Mouse (Mus musculus): ENCODE measurements at regions not wholly inside any gene's neighbourhood (a gene's known extent, or its start where the extent isn't known, plus 50 kb on each side); places are given as distances from the start of the nearest gene placed in this dataset.
A peak's percentile ranks its signal among the peaks of the same experiment; 100 is the strongest.

- Histone ChIP-seq H3K4me2 (replicated peaks) (no peak overlapping the region), H3K27ac (no peak overlapping the region), H3K4me1 (no peaks in the 10 kb centered on the region), H3K9ac (no peak overlapping the region), H3K4me3 (no peak overlapping the region), H3K9me3 (no peaks in the 10 kb centered on the region), H3K36me3 (no peaks in the 10 kb centered on the region), H3K27me3 (no peaks in the 10 kb centered on the region)
- 57% methylated on average over 2 of the region's 2 CpGs for WGBS
- ATAC-seq (ENCODE audit: insufficient number of reproducible peaks, insufficient read depth, low FRiP score, low TSS enrichment): no peak
These were observed 314.5 kb downstream of the Irx1 start for GRCm38 (mm10) chr13:71649031-71649430.

GRCm38 (mm10) chr13:71631447-71631846 lies 332.1 kb downstream of the Irx1 start:
- Histone ChIP-seq H3K27ac (no peak overlapping the region), H3K4me3 (no peak overlapping the region), H3K36me3 (no peaks in the 10 kb centered on the region), H3K27me3 (no peaks in the 10 kb centered on the region), H3K4me1 (no peaks in the 10 kb centered on the region), H3K4me2 (replicated peaks) (no peak overlapping the region), H3K9me3 (no peaks in the 10 kb centered on the region), H3K9ac (no peak overlapping the region)
- no peak for ATAC-seq (ENCODE audit: insufficient number of reproducible peaks, insufficient read depth, low FRiP score, low TSS enrichment)
- 58% methylated on average over 2 of the region's 2 CpGs for WGBS

GRCm38 (mm10) chr13:71617198-71617597 lies 346.3 kb downstream of the Irx1 start:
- H3K4me1 ChIP-seq: peaks cover 21% of the 10 kb centered on the region
- no peaks in the 10 kb centered on the region for H3K9me3 ChIP-seq
- ATAC-seq (ENCODE audit: insufficient number of reproducible peaks, insufficient read depth, low FRiP score, low TSS enrichment): peak; percentile 60; the same call in 1 of the 2 replicates
- H3K4me2 ChIP-seq (replicated peaks): no peak overlapping the region
- no peak overlapping the region for H3K27ac ChIP-seq
- no peak overlapping the region for H3K4me3 ChIP-seq
- 13% methylated on average over 2 of the region's 2 CpGs for WGBS
- H3K36me3 ChIP-seq: no peaks in the 10 kb centered on the region
- no peaks in the 10 kb centered on the region for H3K27me3 ChIP-seq
- H3K9ac ChIP-seq: no peak overlapping the region

GRCm38 (mm10) chr13:71612393-71613179 lies 350.9 kb downstream of the Irx1 start:
- Histone ChIP-seq H3K27me3 (no peaks in the 10 kb centered on the region), H3K27ac (no peak overlapping the region), H3K4me3 (no peak overlapping the region), H3K4me1 (peaks cover 17% of the 10 kb centered on the region), H3K4me2 (replicated peaks) (no peak overlapping the region), H3K9me3 (no peaks in the 10 kb centered on the region), H3K36me3 (no peaks in the 10 kb centered on the region), H3K9ac (no peak overlapping the region)
- ATAC-seq (ENCODE audit: insufficient number of reproducible peaks, insufficient read depth, low FRiP score, low TSS enrichment): no peak
- 74% methylated on average over 7 of the region's 7 CpGs for WGBS

- WGBS: 37% methylated on average over 4 of the region's 4 CpGs
- Histone ChIP-seq H3K27me3 (no peaks in the 10 kb centered on the region), H3K9me3 (no peaks in the 10 kb centered on the region), H3K9ac (no peak overlapping the region), H3K4me1 (no peaks in the 10 kb centered on the region), H3K36me3 (no peaks in the 10 kb centered on the region), H3K4me2 (replicated peaks) (no peak overlapping the region), H3K4me3 (no peak overlapping the region), H3K27ac (no peak overlapping the region)
- ATAC-seq (ENCODE audit: insufficient number of reproducible peaks, insufficient read depth, low FRiP score, low TSS enrichment): no peak
These were observed 381.0 kb downstream of the Irx1 start for GRCm38 (mm10) chr13:71582486-71582885.

GRCm38 (mm10) chr13:71565895-71566294 lies 397.6 kb downstream of the Irx1 start:
- H3K27ac ChIP-seq: no peak overlapping the region
- no peaks in the 10 kb centered on the region for H3K27me3 ChIP-seq
- whole genome bisulfite sequencing: 43% methylated on average over 6 of the region's 6 CpGs
- no peak overlapping the region for H3K4me3 ChIP-seq
- no peak overlapping the region for H3K4me2 ChIP-seq (replicated peaks)
- no peak for ATAC-seq (ENCODE audit: insufficient number of reproducible peaks, insufficient read depth, low FRiP score, low TSS enrichment)
- H3K36me3 ChIP-seq: no peaks in the 10 kb centered on the region
- H3K9me3 ChIP-seq: no peaks in the 10 kb centered on the region
- H3K4me1 ChIP-seq: no peaks in the 10 kb centered on the region
- no peak overlapping the region for H3K9ac ChIP-seq

- Histone ChIP-seq H3K9me3 (no peaks in the 10 kb centered on the region), H3K36me3 (no peaks in the 10 kb centered on the region), H3K4me2 (replicated peaks) (no peak overlapping the region), H3K27ac (no peak overlapping the region), H3K4me3 (no peak overlapping the region), H3K4me1 (no peaks in the 10 kb centered on the region), H3K9ac (no peak overlapping the region), H3K27me3 (no peaks in the 10 kb centered on the region)
- 40% methylated on average over 7 of the region's 7 CpGs for WGBS
- no peak for ATAC-seq (ENCODE audit: insufficient number of reproducible peaks, insufficient read depth, low FRiP score, low TSS enrichment)
These were observed 398.1 kb downstream of the Irx1 start for GRCm38 (mm10) chr13:71565388-71565787.

- H3K27ac ChIP-seq: no peak overlapping the region
- H3K27me3 ChIP-seq: no peaks in the 10 kb centered on the region
- H3K9ac ChIP-seq: no peak overlapping the region
- H3K4me3 ChIP-seq: no peak overlapping the region
- no peak for ATAC-seq (ENCODE audit: insufficient number of reproducible peaks, insufficient read depth, low FRiP score, low TSS enrichment)
- H3K4me1 ChIP-seq: no peaks in the 10 kb centered on the region
- no peaks in the 10 kb centered on the region for H3K9me3 ChIP-seq
- 64% methylated on average over 14 of the region's 14 CpGs for WGBS
- no peaks in the 10 kb centered on the region for H3K36me3 ChIP-seq
- H3K4me2 ChIP-seq (replicated peaks): no peak overlapping the region
These were observed 404.9 kb downstream of the Irx1 start for GRCm38 (mm10) chr13:71558477-71559215.

- 43% methylated on average over 6 of the region's 6 CpGs for WGBS
- no peak overlapping the region for H3K9ac ChIP-seq
- ATAC-seq (ENCODE audit: insufficient number of reproducible peaks, insufficient read depth, low FRiP score, low TSS enrichment): no peak
- no peaks in the 10 kb centered on the region for H3K9me3 ChIP-seq
- H3K4me3 ChIP-seq: no peak overlapping the region
- no peaks in the 10 kb centered on the region for H3K4me1 ChIP-seq
- H3K27me3 ChIP-seq: no peaks in the 10 kb centered on the region
- no peaks in the 10 kb centered on the region for H3K36me3 ChIP-seq
- no peak overlapping the region for H3K4me2 ChIP-seq (replicated peaks)
- H3K27ac ChIP-seq: no peak overlapping the region
These were observed 408.1 kb downstream of the Irx1 start for GRCm38 (mm10) chr13:71555471-71555870.

GRCm38 (mm10) chr13:71550109-71550508 lies 413.4 kb downstream of the Irx1 start:
- H3K4me3 ChIP-seq: no peak overlapping the region
- no peak overlapping the region for H3K27ac ChIP-seq
- H3K36me3 ChIP-seq: no peaks in the 10 kb centered on the region
- no peak overlapping the region for H3K4me2 ChIP-seq (replicated peaks)
- H3K27me3 ChIP-seq: no peaks in the 10 kb centered on the region
- no peak for ATAC-seq (ENCODE audit: insufficient number of reproducible peaks, insufficient read depth, low FRiP score, low TSS enrichment)
- no peaks in the 10 kb centered on the region for H3K4me1 ChIP-seq
- no peak overlapping the region for H3K9ac ChIP-seq
- 41% methylated on average over 1 of the region's 1 CpGs for WGBS
- no peaks in the 10 kb centered on the region for H3K9me3 ChIP-seq

GRCm38 (mm10) chr13:71549206-71549831 lies 414.2 kb downstream of the Irx1 start:
- no peak overlapping the region for H3K27ac ChIP-seq
- H3K9me3 ChIP-seq: no peaks in the 10 kb centered on the region
- 70% methylated on average over 10 of the region's 10 CpGs for WGBS
- no peak overlapping the region for H3K4me2 ChIP-seq (replicated peaks)
- ATAC-seq (ENCODE audit: insufficient number of reproducible peaks, insufficient read depth, low FRiP score, low TSS enrichment): no peak
- no peaks in the 10 kb centered on the region for H3K36me3 ChIP-seq
- no peak overlapping the region for H3K4me3 ChIP-seq
- no peak overlapping the region for H3K9ac ChIP-seq
- no peaks in the 10 kb centered on the region for H3K27me3 ChIP-seq
- no peaks in the 10 kb centered on the region for H3K4me1 ChIP-seq

GRCm38 (mm10) chr13:71538226-71538625 lies 425.3 kb downstream of the Irx1 start:
- Histone ChIP-seq H3K4me3 (no peak overlapping the region), H3K4me1 (no peaks in the 10 kb centered on the region), H3K9ac (no peak overlapping the region), H3K9me3 (no peaks in the 10 kb centered on the region), H3K27ac (no peak overlapping the region), H3K27me3 (no peaks in the 10 kb centered on the region), H3K4me2 (replicated peaks) (no peak overlapping the region), H3K36me3 (no peaks in the 10 kb centered on the region)
- ATAC-seq (ENCODE audit: insufficient number of reproducible peaks, insufficient read depth, low FRiP score, low TSS enrichment): no peak
- WGBS: 75% methylated on average over 4 of the region's 4 CpGs
